Mouse (Mus musculus) CH12.LX (cell line): ENCODE measurements at regions not wholly inside any gene's neighbourhood (a gene's known extent, or its start where the extent isn't known, plus 50 kb on each side); places are given as distances from the start of the nearest gene placed in this dataset.

Experiments
- CHD1 ChIP-seq: IDR thresholded peaks from 2 replicates; pipeline ENCODE4 v1.6.1; 2012; ENCODE audit warnings: low read depth, low read length, improper control_type of control experiment, inconsistent platforms
- CTCF ChIP-seq, 2 experiments: IDR thresholded peaks in 1 of 2; conservative IDR thresholded peaks in 1 of 2; 2 replicates each; pipeline ENCODE4 v1.5.1; 2011 to 2012; ENCODE audit warnings: low read depth in 2 of 2, low read length in 2 of 2, improper control_type of control experiment in 1 of 2, inconsistent platforms in 1 of 2, mild to moderate bottlenecking in 1 of 2, moderate library complexity in 1 of 2
- E2F4 ChIP-seq: IDR thresholded peaks from 2 replicates; pipeline ENCODE4 v1.6.1; 2011; ENCODE audit warnings: low read depth, low read length, improper control_type of control experiment; ENCODE audit not compliant: insufficient replicate concordance
- EP300 ChIP-seq: IDR thresholded peaks from 2 replicates; pipeline ENCODE4 v1.6.1; 2011; ENCODE audit warnings: low read length, improper control_type of control experiment
- ETS1 ChIP-seq: conservative IDR thresholded peaks from 2 replicates; pipeline ENCODE4 v1.6.1; 2012; ENCODE audit warnings: low read depth, mild to moderate bottlenecking, inconsistent platforms, low read length, improper control_type of control experiment, moderate library complexity
- HCFC1 ChIP-seq: IDR thresholded peaks from 2 replicates; pipeline ENCODE4 v1.6.1; 2012; ENCODE audit warnings: low read depth, mild to moderate bottlenecking, inconsistent platforms, low read length, improper control_type of control experiment
- JUND ChIP-seq: conservative IDR thresholded peaks from 2 replicates; pipeline ENCODE4 v1.6.1; 2011; ENCODE audit warnings: low read depth, low read length, improper control_type of control experiment
- POLR2A ChIP-seq: IDR thresholded peaks from 2 replicates; pipeline ENCODE4 v1.6.1; 2011; ENCODE audit warnings: low read depth, mild to moderate bottlenecking, improper control_type of control experiment, low read length
- POLR2AphosphoS2 ChIP-seq: IDR thresholded peaks from 2 replicates; pipeline ENCODE4 v1.6.1; 2011; ENCODE audit warnings: low read depth, low read length, improper control_type of control experiment
- SMC3 ChIP-seq: IDR thresholded peaks from 2 replicates; pipeline ENCODE4 v1.6.1; 2011; ENCODE audit warnings: low read depth, low read length, improper control_type of control experiment
- TBP ChIP-seq: conservative IDR thresholded peaks from 2 replicates; pipeline ENCODE4 v1.6.1; 2011; ENCODE audit warnings: low read depth, low read length, improper control_type of control experiment
- USF1 ChIP-seq: IDR thresholded peaks from 2 replicates; pipeline ENCODE4 v1.6.1; 2014; ENCODE audit warnings: low read depth, mild to moderate bottlenecking, inconsistent platforms, low read length, improper control_type of control experiment
- ZC3H11A ChIP-seq: IDR thresholded peaks from 2 replicates; pipeline ENCODE4 v1.6.1; 2012; ENCODE audit warnings: low read depth, mild to moderate bottlenecking, inconsistent platforms, low read length, improper control_type of control experiment
- ZMIZ1 ChIP-seq: IDR thresholded peaks from 2 replicates; pipeline ENCODE4 v1.6.1; 2012; ENCODE audit warnings: low read depth, mild to moderate bottlenecking, inconsistent platforms, low read length, improper control_type of control experiment

GRCm38 (mm10) chr6:34227131-34227530, 50.2 kb upstream of the Slc35b4 start:
- TF ChIP-seq CTCF (conservative IDR thresholded peaks at IDR 0.05 in 1 of 2, IDR thresholded peaks at IDR 0.05 in 1 of 2; ENCODE audit: low read depth in 2 of 2, low read length in 2 of 2) (no peak), TBP (no peak), POLR2AphosphoS2 (no peak), CHD1 (no peak), ZC3H11A (no peak), ETS1 (peak; percentile 38; the same call in 1 of the 2 replicates), POLR2A (no peak), E2F4 (no peak), HCFC1 (no peak), EP300 (peak; percentile 46; the same call in 1 of the 2 replicates), JUND (no peak), ZMIZ1 (no peak), USF1 (no peak), SMC3 (no peak)
